Mouse (Mus musculus): Measurements from ENCODE around the gene Tmem231.

Tmem231 gene

GRCm38 (mm10) chr8:111909621-111910450, 23.8 kb downstream of the Tmem231 start, which contains the start of gene Chst5:
Gene Chst5, minus strand, starts transcription at chr8:111910447.
- DNase-seq (ENCODE audit: extremely low read depth, low read depth), result no peak

DNA sequence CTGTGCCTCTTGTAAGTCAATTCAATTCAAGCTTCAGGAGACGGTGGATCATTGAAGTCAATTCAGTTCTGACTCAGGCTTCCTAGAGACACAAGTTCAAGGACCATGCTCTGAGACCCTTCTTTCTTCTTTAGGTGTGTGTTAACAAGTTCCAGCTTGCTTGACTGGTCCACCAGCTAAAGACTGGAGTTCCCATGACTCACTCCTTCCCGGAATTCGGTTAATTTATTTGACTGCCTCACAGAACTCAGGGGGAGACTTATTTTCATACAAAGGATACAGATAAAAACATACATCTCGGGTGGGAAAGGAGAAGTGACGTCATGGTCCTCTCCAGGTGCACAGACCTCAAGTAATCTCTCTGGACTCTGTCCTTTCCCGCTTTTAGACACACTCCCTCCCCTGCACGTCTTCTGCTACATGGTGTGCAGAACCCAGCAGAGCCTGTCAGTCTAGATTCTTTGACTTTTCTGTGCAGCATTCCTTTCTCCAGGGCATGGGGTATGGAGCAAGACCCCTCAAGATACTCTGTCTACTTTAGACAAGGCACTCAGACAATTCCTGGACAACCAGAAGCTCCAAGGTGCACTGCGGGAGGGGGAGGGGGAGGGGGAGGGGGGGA, 28.1 kb downstream of the Tmem231 start:
- DNase-seq (ENCODE audit: extremely low read depth, low read depth), result no peak

DNA sequence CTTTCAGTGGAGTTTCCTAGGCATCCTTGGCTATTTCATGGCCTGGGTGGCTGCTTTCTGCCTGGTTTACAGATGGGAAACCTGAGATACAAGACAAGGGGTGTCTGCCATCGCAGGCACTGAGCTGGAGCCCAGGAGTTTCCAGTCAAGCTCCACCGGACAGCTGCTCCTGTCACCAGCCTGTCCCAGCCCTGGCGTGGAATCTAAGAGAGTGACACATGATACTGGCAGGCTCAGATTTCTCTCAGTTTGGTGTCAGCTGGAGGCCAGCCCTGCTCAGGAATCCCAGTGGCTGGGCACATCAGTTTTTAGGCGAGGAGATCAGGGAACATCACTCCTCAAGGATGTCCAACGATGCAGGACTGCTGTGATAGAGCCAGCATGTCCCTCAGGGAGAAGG, 31.6 kb downstream of the Tmem231 start:
- DNase-seq (ENCODE audit: extremely low read depth, low read depth), result no peak

GRCm38 (mm10) chr8:111898586-111898985, 35.1 kb downstream of the Tmem231 start:
- no peak for DNase-seq (ENCODE audit: extremely low read depth, low read depth)

GRCm38 (mm10) chr8:111894955-111895354, 38.7 kb downstream of the Tmem231 start:
- no peak for DNase-seq (ENCODE audit: extremely low read depth, low read depth)

DNA sequence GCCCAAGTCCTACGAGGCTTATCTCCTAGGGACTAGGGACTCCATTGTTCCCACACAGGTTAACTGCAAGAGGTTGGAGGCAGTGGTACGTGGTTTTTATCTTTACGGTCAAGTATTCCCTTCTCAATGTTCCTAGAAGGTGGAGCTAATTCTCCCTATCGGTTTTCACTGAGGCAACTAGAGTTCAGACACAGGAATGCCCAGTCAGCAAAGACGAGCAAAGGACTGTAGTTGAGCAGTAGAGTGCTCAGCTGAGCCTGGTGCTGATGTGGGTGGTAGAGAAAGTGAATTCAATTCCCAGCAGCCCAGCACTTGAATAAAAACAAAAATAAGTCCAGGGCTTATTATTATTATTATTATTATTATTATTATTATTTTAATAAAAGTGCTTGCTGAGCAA, 41.1 kb downstream of the Tmem231 start:
- no peak for DNase-seq (ENCODE audit: extremely low read depth, low read depth)

DNA sequence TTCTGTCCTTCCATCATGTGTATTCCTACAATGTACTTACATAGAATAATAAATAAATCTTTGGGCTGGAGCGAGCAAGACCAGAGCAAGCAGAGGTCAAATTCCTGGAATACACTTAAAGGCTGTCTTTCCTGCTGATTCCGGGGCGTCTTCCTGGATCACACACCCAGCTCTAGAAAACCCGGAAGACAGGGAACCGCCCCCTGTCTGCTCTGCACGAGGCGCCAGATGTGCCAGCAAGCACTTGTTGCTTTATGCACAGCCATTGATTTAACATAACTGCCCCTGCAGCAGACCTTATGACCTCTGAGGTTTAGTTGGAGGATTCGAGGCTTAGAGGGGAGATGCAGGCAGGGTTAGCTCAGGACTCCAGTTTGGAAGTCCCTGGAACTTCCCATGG, 41.7 kb downstream of the Tmem231 start:
- DNase-seq (ENCODE audit: extremely low read depth, low read depth), result no peak

DNA sequence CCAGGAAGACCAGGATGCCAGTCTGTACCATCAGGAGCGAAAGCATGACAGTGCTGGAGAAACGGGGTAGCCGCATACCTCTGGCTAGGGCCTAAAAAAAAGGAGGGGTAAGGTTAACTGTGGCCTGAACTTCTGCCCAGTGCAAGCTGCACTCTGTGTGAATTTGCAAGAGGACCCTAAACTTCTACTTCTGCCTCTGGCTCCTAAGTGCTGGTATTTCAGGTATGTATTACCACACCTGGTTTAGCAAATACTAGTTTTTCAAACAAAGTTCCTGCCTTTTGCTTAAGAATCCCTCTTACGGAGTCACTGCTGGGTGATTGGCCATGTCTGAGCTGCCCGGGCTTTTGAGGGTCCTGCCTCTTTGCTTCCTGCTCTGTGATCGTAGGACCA, 42.8 kb downstream of the Tmem231 start:
- no peak for DNase-seq (ENCODE audit: extremely low read depth, low read depth)

DNA sequence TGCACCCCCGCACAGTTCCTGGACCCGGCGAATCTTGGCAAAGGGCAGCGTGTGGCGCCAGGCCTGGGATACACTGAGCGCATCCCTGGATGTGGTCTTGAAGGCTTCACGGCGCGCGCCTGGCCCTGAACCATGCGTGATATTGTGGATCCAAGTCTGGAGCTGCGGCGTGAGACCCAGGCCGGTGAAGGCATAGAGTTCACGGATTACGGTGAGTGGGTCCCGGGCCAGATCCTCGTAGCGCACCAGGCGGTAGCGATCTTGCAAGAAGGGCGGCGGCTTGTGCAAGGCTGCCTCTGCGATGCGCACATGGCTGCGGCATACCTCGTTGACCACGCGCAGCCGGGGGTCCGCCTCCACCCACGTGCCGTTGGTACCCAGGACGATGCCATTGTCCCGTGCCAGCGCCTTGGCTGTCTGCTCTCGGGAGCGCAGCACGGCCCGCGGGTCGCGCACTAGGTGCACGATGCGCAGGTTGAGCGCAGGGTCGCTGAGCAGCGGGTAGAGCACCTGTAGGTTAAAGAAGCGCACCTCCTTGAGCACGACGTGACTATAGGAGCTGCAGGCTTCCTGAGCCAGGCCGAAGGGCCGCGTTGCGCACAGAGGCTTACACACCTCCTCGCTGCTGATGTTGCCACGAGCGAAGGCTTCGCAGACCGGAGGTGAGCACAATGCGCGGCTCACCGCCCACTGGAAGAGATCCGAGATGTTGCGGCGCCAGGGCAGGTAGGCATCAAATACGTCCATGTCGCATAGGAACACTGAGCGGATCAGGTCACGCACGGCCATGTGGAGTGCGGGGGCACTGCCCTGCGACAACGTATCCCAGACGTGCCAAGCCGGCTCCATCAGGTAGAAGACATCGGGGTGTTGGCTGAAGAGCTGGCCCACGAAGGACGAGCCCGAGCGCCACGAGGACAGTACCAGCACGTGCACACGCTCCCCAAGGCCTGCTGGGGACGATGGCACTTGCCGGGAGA, 43.5 kb downstream of the Tmem231 start:
- no peak for DNase-seq (ENCODE audit: extremely low read depth, low read depth)

DNA sequence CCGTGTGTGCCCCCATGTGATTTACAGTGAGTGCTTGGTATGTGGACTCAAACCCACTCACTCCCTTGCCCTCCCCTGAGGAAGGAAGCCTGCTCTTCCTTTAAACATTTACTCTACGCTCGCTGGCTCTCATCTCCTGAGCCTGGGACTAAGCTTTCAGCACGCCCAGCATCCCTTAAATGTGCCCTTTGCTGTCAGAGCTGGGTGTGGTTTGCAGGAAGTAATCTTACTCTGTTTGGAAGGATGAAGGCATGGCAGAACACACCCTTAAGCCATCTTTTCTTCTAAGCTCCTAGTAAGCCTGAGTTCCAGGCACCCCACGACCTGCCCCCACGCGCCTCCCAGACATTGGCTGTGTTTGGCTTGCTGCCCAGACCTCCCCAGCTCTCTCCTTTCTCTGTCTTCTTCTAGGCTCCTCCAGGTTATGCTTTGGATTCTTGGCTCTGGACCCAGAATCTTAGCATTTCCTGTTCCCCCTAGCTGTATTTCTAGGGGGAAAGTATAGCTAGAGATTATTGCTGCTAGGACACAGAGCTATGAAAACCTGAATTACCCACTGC, 45.5 kb downstream of the Tmem231 start:
- DNase-seq (ENCODE audit: extremely low read depth, low read depth), result no peak

DNA sequence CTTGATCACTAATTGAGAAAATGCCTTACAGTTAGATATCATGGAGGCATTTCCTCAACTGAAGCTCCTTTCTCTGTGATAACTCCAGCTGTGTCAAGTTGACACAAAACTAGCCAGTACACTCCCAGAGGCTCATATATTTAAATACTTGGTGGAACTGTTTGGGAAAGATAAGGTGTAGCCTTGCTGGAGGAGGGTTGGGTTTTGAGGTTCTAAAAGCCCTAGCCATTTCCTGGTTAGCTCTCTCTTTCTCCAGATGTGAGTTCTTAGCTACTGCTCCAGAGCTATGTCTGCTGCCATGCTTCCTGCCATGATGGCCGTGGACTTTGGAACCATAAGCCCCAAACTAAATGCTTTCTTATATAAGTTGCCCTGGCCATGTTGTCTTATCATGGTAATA, 46.2 kb downstream of the Tmem231 start:
- DNase-seq (ENCODE audit: extremely low read depth, low read depth), result peak; percentile 93

DNA sequence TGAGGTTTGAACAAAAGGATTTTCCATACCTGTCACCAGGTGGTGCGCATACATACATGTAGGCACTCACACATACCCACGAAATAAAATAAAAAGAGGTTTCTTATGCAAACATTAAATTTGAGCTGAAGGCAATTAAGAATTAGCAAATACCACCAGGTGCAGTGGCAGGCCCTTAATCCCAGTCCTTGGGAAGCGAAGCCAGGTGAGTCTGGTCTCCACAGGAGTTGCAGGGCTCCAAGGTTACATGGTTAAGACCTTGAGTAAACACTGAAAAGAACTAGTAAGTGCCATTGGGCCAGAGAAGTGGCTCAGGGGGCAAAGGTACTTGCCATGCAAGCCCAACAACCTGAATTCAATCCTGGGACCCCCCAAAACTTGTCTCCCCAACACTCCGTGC, 50.1 kb downstream of the Tmem231 start:
- no peak for DNase-seq (ENCODE audit: extremely low read depth, low read depth)

DNA sequence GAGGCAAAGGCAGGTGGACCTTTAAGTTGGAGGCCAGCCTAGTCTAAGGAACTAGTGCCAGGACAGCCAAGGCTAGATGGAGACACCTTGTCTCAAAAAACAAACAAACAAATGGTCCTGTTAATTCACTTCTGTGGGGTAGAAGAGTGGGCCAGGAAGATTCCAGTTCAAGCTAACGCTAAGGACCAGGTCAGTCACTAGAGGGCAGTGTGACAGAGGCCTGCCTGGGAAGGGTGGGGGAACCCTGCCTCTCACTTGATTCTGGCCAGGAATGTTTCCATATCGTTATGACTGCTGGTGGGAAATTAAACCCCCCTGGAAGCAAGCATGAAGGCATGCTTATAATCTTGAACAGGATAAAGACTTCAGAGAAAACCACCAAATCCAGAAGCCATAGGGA, 52.1 kb downstream of the Tmem231 start:
- DNase-seq (ENCODE audit: extremely low read depth, low read depth), result no peak

DNA sequence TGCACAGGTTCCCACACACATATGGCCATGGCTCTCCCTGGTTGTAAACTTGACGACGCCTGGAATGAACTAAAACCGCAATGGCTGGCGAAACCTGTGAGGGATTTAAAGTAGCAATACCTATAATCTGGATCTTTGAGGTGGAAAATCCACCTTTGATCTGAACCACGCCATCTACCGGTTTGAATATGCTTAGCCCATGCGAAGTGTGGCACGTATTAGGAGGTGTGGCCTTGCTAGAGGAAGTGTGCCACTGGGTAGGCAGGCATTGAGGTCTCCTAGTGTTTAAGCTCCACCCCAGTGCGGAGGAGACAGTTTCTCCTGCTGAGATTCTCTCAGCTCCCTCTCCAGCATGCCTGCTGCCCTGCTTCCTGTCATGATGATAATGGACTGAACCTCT, 56.0 kb downstream of the Tmem231 start:
- no peak for DNase-seq (ENCODE audit: extremely low read depth, low read depth)

- DNase-seq (ENCODE audit: extremely low read depth, low read depth), result peak; percentile 91
Measured at GRCm38 (mm10) chr8:111876355-111876948, 57.2 kb downstream of the Tmem231 start, which contains the start of gene Tmem170. Gene Tmem170, minus strand, starts transcription at chr8:111876750.

- DNase-seq (ENCODE audit: extremely low read depth, low read depth), result no peak
Measured at GRCm38 (mm10) chr8:111875758-111876157, 57.9 kb downstream of the Tmem231 start.

DNA sequence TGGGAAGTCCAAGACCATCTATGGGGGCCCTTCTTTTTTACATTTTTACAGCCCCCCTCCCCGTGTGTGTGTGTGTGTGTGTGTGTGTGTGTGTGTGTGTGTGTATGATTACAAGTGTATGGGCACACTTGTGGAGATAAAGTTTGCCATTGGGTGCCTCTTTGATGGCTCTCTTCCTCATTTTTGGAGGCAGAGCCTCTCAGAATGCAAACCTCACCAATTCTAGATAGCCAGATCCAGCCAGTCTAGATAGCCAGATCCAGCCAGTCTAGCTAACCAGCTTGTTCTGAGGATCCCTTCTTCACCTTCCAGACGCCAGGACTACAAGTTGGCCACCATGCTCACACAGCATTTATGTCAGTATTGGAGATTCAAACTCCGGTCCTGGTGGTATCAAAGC, 62.4 kb downstream of the Tmem231 start:
- peak; percentile 73 for DNase-seq (ENCODE audit: extremely low read depth, low read depth)

- DNase-seq (ENCODE audit: extremely low read depth, low read depth), result no peak
Measured at GRCm38 (mm10) chr8:111870379-111870778, 63.3 kb downstream of the Tmem231 start.

DNA sequence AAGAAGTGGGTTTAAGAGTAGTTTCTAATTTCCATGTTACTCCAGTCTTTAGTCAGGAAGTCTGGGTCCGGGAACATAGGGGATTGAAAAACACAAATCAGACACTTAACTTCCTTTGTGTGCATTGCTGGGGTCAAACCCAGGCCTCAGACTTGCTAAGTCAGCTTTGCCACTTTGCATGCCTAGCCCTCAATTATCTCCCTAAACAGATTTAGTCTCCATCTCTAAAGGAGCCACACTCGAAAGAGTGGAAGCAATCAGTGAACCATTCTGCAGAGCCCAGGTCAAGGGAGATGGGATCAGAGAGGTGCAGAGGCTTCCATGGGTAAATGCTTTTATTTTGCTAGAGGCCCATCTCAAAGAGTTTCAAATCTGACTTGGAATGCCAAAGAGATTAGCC, 65.0 kb downstream of the Tmem231 start:
- no peak for DNase-seq (ENCODE audit: extremely low read depth, low read depth)

GRCm38 (mm10) chr8:111865857-111866256, 67.8 kb downstream of the Tmem231 start:
- no peak for DNase-seq (ENCODE audit: extremely low read depth, low read depth)
